Mouse (Mus musculus): ENCODE data around the gene Smarce1. TPM values are rescaled to one million over a fixed set of nuclear protein-coding genes. Genes with fewer than 3 reads are reported as not detected.

Gene Smarce1
- polyA plus RNA-seq, 1 experiment from 2014 or later = 62.3 TPM

GRCm38 (mm10) chr11:99243200-99243819 lies 12.5 kb upstream of the Smarce1 start:
- WGBS (ENCODE audit: insufficient replicate concordance) = 60% methylated on average over 3 of the region's 3 CpGs
- H3K9ac ChIP-seq (ENCODE audit: low read depth, low read length) = no peak overlapping the region
- peak overlapping the region; percentile 7; the same call in 1 of the 2 replicates for H3K4me3 ChIP-seq (ENCODE audit: low read depth, low read length)
- H3K9me3 ChIP-seq (replicated peaks; ENCODE audit: control insufficient read depth, low read length) = no peaks in the 10 kb centered on the region
- H3K27ac ChIP-seq (ENCODE audit: low read length) = no peak overlapping the region
- no peaks in the 10 kb centered on the region for H3K36me3 ChIP-seq (ENCODE audit: control insufficient read depth, insufficient read depth)
- ATAC-seq (ENCODE audit: low read depth) = no peak
- H3K4me2 ChIP-seq (ENCODE audit: low read depth, low read length) = peak overlapping the region; percentile 25
- H3K27me3 ChIP-seq (ENCODE audit: control insufficient read depth, insufficient read depth, low read depth, low read length) = no peaks in the 10 kb centered on the region; the same call in 1 of the 2 replicates
- no peaks in the 10 kb centered on the region; the same call in 1 of the 2 replicates for H3K4me1 ChIP-seq (ENCODE audit: control insufficient read depth, low read depth, low read length)

- 58% methylated on average over 5 of the region's 5 CpGs for WGBS (ENCODE audit: insufficient replicate concordance)
- Histone ChIP-seq H3K4me1 (ENCODE audit: control insufficient read depth, low read depth, low read length) (no peaks in the 10 kb centered on the region; the same call in 1 of the 2 replicates), H3K27me3 (ENCODE audit: control insufficient read depth, insufficient read depth, low read depth, low read length) (no peaks in the 10 kb centered on the region; the same call in 1 of the 2 replicates), H3K4me2 (ENCODE audit: low read depth, low read length) (no peak overlapping the region), H3K9me3 (replicated peaks; ENCODE audit: control insufficient read depth, low read length) (no peaks in the 10 kb centered on the region), H3K36me3 (ENCODE audit: control insufficient read depth, insufficient read depth) (no peaks in the 10 kb centered on the region), H3K4me3 (ENCODE audit: low read depth, low read length) (no peak overlapping the region), H3K9ac (ENCODE audit: low read depth, low read length) (no peak overlapping the region), H3K27ac (ENCODE audit: low read length) (no peak overlapping the region)
- ATAC-seq (ENCODE audit: low read depth) = no peak
Observed at GRCm38 (mm10) chr11:99242056-99242455, 11.2 kb upstream of the Smarce1 start.

DNA sequence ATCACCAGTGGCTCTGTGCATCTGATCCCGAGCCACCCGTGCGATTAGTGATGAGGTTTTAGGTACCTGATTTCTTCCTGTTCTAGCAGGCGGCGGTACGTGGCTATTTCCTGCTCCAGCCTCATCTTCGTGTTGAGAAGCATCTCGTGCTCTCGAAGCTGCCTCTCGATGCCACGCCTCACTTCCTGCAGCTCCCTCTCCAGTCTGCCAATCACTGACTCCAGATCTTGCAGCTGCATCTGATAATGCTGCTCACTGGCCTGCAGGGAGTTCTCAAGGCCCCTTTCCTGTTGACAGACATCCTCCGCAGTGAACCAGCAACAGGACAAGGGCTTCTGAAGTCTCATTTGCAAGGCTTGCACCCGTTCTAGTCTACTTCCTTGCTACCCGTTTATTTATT lies 7.7 kb upstream of the Smarce1 start:
- ATAC-seq (ENCODE audit: low read depth) = no peak
- Histone ChIP-seq H3K27ac (ENCODE audit: low read length) (no peak overlapping the region), H3K9ac (ENCODE audit: low read depth, low read length) (no peak overlapping the region), H3K27me3 (ENCODE audit: control insufficient read depth, insufficient read depth, low read depth, low read length) (no peaks in the 10 kb centered on the region), H3K4me2 (ENCODE audit: low read depth, low read length) (no peak overlapping the region), H3K9me3 (replicated peaks; ENCODE audit: control insufficient read depth, low read length) (no peaks in the 10 kb centered on the region), H3K4me3 (ENCODE audit: low read depth, low read length) (no peak overlapping the region), H3K4me1 (ENCODE audit: control insufficient read depth, low read depth, low read length) (no peaks in the 10 kb centered on the region; the same call in 1 of the 2 replicates), H3K36me3 (ENCODE audit: control insufficient read depth, insufficient read depth) (no peaks in the 10 kb centered on the region)
- 13% methylated on average over 14 of the region's 14 CpGs for WGBS (ENCODE audit: insufficient replicate concordance)

DNA sequence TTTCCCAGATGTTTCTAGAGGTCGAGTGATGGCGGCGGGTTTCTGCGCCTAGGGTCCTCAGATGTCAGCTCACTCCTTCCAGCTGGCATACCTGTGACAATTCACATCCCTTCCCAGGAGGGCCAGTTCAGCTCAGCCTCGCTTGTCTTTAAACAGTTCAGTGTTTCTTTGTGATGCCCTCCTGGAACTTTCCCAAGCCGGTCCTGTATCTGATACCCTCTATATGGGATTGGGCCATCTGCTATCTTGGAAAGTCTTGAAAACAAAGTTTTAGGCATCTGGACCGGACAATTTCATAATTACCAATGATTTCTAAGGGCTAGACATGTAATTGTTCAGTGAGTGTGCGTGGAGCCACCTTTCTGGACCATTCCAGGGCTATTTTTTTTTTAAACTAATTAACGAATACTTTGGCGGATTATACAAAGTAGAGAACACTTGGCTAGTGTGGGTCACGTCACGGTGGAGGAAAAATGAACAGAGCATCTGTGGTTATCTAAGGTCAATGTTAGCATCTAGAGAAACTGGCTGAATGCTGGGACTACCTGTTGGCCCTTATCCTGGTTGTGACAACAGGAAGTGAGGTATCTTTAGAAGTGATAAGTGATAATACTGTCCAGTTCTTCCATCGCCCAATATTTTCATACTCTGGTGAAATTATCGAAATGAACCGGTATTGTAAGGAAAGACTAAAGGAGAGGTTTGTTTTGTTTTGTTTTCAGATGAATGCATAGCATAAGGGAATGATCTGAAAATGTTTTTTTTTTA lies 416 bp upstream of the Smarce1 start:
- peaks cover 15% of the 10 kb centered on the region for H3K4me1 ChIP-seq (ENCODE audit: control insufficient read depth, low read depth, low read length)
- no peaks in the 10 kb centered on the region for H3K9me3 ChIP-seq (replicated peaks; ENCODE audit: control insufficient read depth, low read length)
- H3K36me3 ChIP-seq (ENCODE audit: control insufficient read depth, insufficient read depth) = peaks cover 2% of the 10 kb centered on the region; the same call in 1 of the 2 replicates
- H3K27ac ChIP-seq (ENCODE audit: low read length) = peak overlapping the region; percentile 90
- H3K9ac ChIP-seq (ENCODE audit: low read depth, low read length) = peak overlapping the region; percentile 96
- no peak for ATAC-seq (ENCODE audit: low read depth)
- H3K4me3 ChIP-seq (ENCODE audit: low read depth, low read length) = peak overlapping the region; percentile 89
- no peaks in the 10 kb centered on the region for H3K27me3 ChIP-seq (ENCODE audit: control insufficient read depth, insufficient read depth, low read depth, low read length)
- peak overlapping the region; percentile 89 for H3K4me2 ChIP-seq (ENCODE audit: low read depth, low read length)
- 28% methylated on average over 15 of the region's 15 CpGs for WGBS (ENCODE audit: insufficient replicate concordance)

GRCm38 (mm10) chr11:99229641-99230260 lies 1.1 kb downstream of the Smarce1 start:
- Histone ChIP-seq H3K36me3 (ENCODE audit: control insufficient read depth, insufficient read depth) (peaks cover 7% of the 10 kb centered on the region; the same call in 1 of the 2 replicates), H3K9ac (ENCODE audit: low read depth, low read length) (peak overlapping the region; percentile 96), H3K4me3 (ENCODE audit: low read depth, low read length) (peak overlapping the region; percentile 89), H3K27ac (ENCODE audit: low read length) (peak overlapping the region; percentile 90), H3K27me3 (ENCODE audit: control insufficient read depth, insufficient read depth, low read depth, low read length) (no peaks in the 10 kb centered on the region), H3K4me2 (ENCODE audit: low read depth, low read length) (peak overlapping the region; percentile 89), H3K4me1 (ENCODE audit: control insufficient read depth, low read depth, low read length) (peaks cover 19% of the 10 kb centered on the region), H3K9me3 (replicated peaks; ENCODE audit: control insufficient read depth, low read length) (no peaks in the 10 kb centered on the region)
- under 1% methylated on average over 31 of the region's 31 CpGs for WGBS (ENCODE audit: insufficient replicate concordance)
- ATAC-seq (ENCODE audit: low read depth) = peak; percentile 70

DNA sequence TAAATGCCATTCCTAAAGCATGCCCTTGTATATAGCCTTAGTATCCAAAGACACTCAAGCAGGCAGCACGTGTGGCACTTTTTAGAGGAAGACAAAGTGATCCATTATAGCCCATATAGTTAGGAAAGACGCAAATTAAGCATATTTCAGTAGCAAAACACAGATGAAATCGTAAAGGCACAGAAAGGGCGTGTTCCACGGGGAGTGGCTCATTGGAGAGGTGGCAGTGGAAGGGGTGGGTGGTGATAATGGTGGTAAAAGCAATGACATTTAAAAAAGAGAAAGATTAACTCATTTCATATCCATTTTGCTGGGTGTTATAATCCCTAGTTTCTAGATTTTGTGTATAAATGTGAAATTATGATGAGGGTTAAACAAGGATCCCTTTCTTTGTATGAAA lies 4.5 kb downstream of the Smarce1 start:
- H3K9ac ChIP-seq (ENCODE audit: low read depth, low read length) = peak overlapping the region; percentile 40
- no peaks in the 10 kb centered on the region for H3K9me3 ChIP-seq (replicated peaks; ENCODE audit: control insufficient read depth, low read length)
- H3K36me3 ChIP-seq (ENCODE audit: control insufficient read depth, insufficient read depth) = peaks cover 26% of the 10 kb centered on the region
- H3K4me2 ChIP-seq (ENCODE audit: low read depth, low read length) = peak overlapping the region; percentile 68
- H3K4me3 ChIP-seq (ENCODE audit: low read depth, low read length) = peak overlapping the region; percentile 44
- H3K27me3 ChIP-seq (ENCODE audit: control insufficient read depth, insufficient read depth, low read depth, low read length) = no peaks in the 10 kb centered on the region
- H3K27ac ChIP-seq (ENCODE audit: low read length) = peak overlapping the region; percentile 58
- WGBS (ENCODE audit: insufficient replicate concordance) = 39% methylated on average over 5 of the region's 5 CpGs
- peak; percentile 74 for ATAC-seq (ENCODE audit: low read depth)
- H3K4me1 ChIP-seq (ENCODE audit: control insufficient read depth, low read depth, low read length) = peaks cover 17% of the 10 kb centered on the region

GRCm38 (mm10) chr11:99223310-99223709 lies 7.5 kb downstream of the Smarce1 start:
- H3K27me3 ChIP-seq (ENCODE audit: control insufficient read depth, insufficient read depth, low read depth, low read length) = no peaks in the 10 kb centered on the region
- peaks cover 10% of the 10 kb centered on the region for H3K4me1 ChIP-seq (ENCODE audit: control insufficient read depth, low read depth, low read length)
- H3K9ac ChIP-seq (ENCODE audit: low read depth, low read length) = no peak overlapping the region
- peaks cover 43% of the 10 kb centered on the region for H3K36me3 ChIP-seq (ENCODE audit: control insufficient read depth, insufficient read depth)
- no peak overlapping the region for H3K4me2 ChIP-seq (ENCODE audit: low read depth, low read length)
- H3K9me3 ChIP-seq (replicated peaks; ENCODE audit: control insufficient read depth, low read length) = no peaks in the 10 kb centered on the region
- whole genome bisulfite sequencing (ENCODE audit: insufficient replicate concordance) = 82% methylated on average over 5 of the region's 5 CpGs
- no peak for ATAC-seq (ENCODE audit: low read depth)
- H3K27ac ChIP-seq (ENCODE audit: low read length) = no peak overlapping the region
- no peak overlapping the region for H3K4me3 ChIP-seq (ENCODE audit: low read depth, low read length)

- Histone ChIP-seq H3K4me3 (ENCODE audit: low read depth, low read length) (no peak overlapping the region), H3K9me3 (replicated peaks; ENCODE audit: control insufficient read depth, low read length) (no peaks in the 10 kb centered on the region), H3K36me3 (ENCODE audit: control insufficient read depth, insufficient read depth) (peaks cover 54% of the 10 kb centered on the region), H3K27me3 (ENCODE audit: control insufficient read depth, insufficient read depth, low read depth, low read length) (no peaks in the 10 kb centered on the region), H3K27ac (ENCODE audit: low read length) (no peak overlapping the region), H3K9ac (ENCODE audit: low read depth, low read length) (no peak overlapping the region), H3K4me2 (ENCODE audit: low read depth, low read length) (no peak overlapping the region), H3K4me1 (ENCODE audit: control insufficient read depth, low read depth, low read length) (peaks cover 6% of the 10 kb centered on the region)
- ATAC-seq (ENCODE audit: low read depth) = no peak
- WGBS (ENCODE audit: insufficient replicate concordance) = 68% methylated on average over 2 of the region's 2 CpGs
Observed at GRCm38 (mm10) chr11:99221811-99222210, 9.0 kb downstream of the Smarce1 start.

All from liver, embryonic 16.5 days (tissue).